36 mouse cellular contexts compared by ENCODE assay signal in the genomic region with DNA sequence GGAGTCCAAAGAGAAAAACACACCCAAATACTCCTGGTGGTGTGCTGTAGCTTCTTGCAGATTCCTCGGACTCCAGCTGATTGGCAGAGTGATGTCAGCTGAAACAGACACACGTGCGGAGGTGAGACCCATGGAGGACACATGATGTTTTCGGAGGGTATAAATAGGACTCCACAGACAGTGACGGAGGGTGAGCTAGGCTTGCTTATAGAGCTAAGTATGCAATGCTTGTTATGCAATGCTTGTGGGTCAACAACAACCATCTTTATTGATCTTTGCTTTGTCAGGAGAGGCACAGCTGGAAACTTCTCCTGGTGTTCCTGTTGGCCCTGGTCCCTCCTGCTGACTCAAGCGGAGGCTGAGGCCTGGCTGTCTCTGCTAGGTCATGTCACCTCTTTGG. TPM values are rescaled to one million over a fixed set of nuclear protein-coding genes. Genes with fewer than 3 reads are reported as not detected.
"Had no signal": no experiment of that assay in that cellular context is flagged by ENCODE, and none has a peak within 500 bp of the region (broad histone marks: within the 10 kb centered on the region; RNA-seq: fewer than 3 reads in every experiment).

No protein-coding gene starts in this region.

- H3K36me3 ChIP-seq: heart, embryonic 10.5 days; heart, embryonic 12.5 days; heart, embryonic 15.5 days; hindbrain, embryonic 10.5 days; hindbrain, embryonic 12.5 days; intestine, embryonic 15.5 days; limb, embryonic 10.5 days; limb, embryonic 12.5 days; liver, embryonic 13.5 days; liver, embryonic 15.5 days had no signal

- H3K4me2 ChIP-seq: heart, embryonic 12.5 days; heart, embryonic 15.5 days; hindbrain, embryonic 12.5 days; hindbrain, embryonic 14.5 days; intestine, embryonic 15.5 days; limb, embryonic 12.5 days; liver, embryonic 13.5 days; liver, embryonic 15.5 days had no signal

- H3K27me3 ChIP-seq: heart, embryonic 12.5 days; heart, embryonic 15.5 days; hindbrain, embryonic 12.5 days; intestine, embryonic 15.5 days; limb, embryonic 12.5 days had no signal

- DNase-seq: gastrocnemius, adult 2 months; gastrocnemius, postnatal 10 days; gastrocnemius, postnatal 25 days; heart, adult 18-20 months; heart, postnatal 14 days; heart, postnatal 36 days; kidney, adult 18-20 months; kidney, adult 8-10 months; kidney, postnatal 10 days; kidney, postnatal 25 days; kidney, postnatal 4 days; liver, embryonic 13.5 days had no signal

- H3K4me3 ChIP-seq: gastrocnemius, adult 2 months; heart, embryonic 10.5 days; heart, embryonic 12.5 days; heart, embryonic 15.5 days; hindbrain, embryonic 10.5 days; hindbrain, embryonic 12.5 days; intestine, embryonic 15.5 days; layer of hippocampus, adult 2 months; left cerebral cortex, adult 2 months; limb, embryonic 10.5 days; limb, embryonic 12.5 days; liver, embryonic 13.5 days; liver, embryonic 15.5 days had no signal

- H3K27ac ChIP-seq: gastrocnemius, adult 2 months; hindbrain, embryonic 10.5 days; hindbrain, embryonic 12.5 days; hindbrain, embryonic 14.5 days; intestine, embryonic 15.5 days; layer of hippocampus, adult 2 months; left cerebral cortex, adult 2 months; limb, embryonic 10.5 days; liver, embryonic 13.5 days; liver, embryonic 15.5 days had no signal

- H3K9me3 ChIP-seq: heart, embryonic 10.5 days; heart, embryonic 12.5 days; heart, embryonic 15.5 days; hindbrain, embryonic 10.5 days; hindbrain, embryonic 12.5 days; intestine, embryonic 15.5 days; limb, embryonic 10.5 days; limb, embryonic 12.5 days; liver, embryonic 13.5 days; liver, embryonic 15.5 days had no signal

- ATAC-seq: hindbrain, embryonic 16.5 days; inflammation-experienced regulatory T-cells, adult 6 months; intestine, embryonic 15.5 days; intestine, postnatal 0 days had no signal

- H3K9ac ChIP-seq: heart, embryonic 12.5 days; heart, embryonic 15.5 days; hindbrain, embryonic 12.5 days; hindbrain, embryonic 14.5 days; intestine, embryonic 15.5 days; limb, embryonic 12.5 days; liver, embryonic 13.5 days; liver, embryonic 15.5 days had no signal

- H3K4me1 ChIP-seq: hindbrain, embryonic 10.5 days; hindbrain, embryonic 12.5 days; intestine, embryonic 15.5 days had no signal

RNA-seq across cellular contexts. Expression of a gene that starts 8.1 kb away (rescaled TPM):
- total RNA-seq: gastrocnemius, adult 2 months; gastrocnemius, postnatal 10 days; gastrocnemius, postnatal 25 days; gastrocnemius, postnatal 4 days; granulocyte monocyte progenitor cell, adult 5-6 weeks; heart, postnatal 36 days had no signal
- polyA plus RNA-seq: inflammation-experienced regulatory T-cells, adult 6 months had no signal

RNA-seq across cellular contexts. Expression of a gene that starts 42.1 kb away (rescaled TPM):
- total RNA-seq: gastrocnemius, adult 2 months; gastrocnemius, postnatal 10 days; gastrocnemius, postnatal 25 days; gastrocnemius, postnatal 4 days; granulocyte monocyte progenitor cell, adult 5-6 weeks; heart, adult 18-20 months; heart, adult 8-10 months; heart, postnatal 14 days; heart, postnatal 36 days; layer of hippocampus, postnatal 25 days; left cerebral cortex, adult 2 months had no signal
- polyA plus RNA-seq: heart, embryonic 10.5 days; heart, embryonic 12.5 days; heart, embryonic 15.5 days; heart, postnatal 0 days; hindbrain, embryonic 10.5 days; hindbrain, embryonic 12.5 days; inflammation-experienced regulatory T-cells, adult 6 months; intestine, embryonic 15.5 days; intestine, postnatal 0 days; kidney, embryonic 14.5 days; kidney, embryonic 16.5 days; limb, embryonic 10.5 days; limb, embryonic 12.5 days; limb, embryonic 14.5 days had no signal

RNA-seq across cellular contexts. Expression of a gene that starts 42.3 kb away (rescaled TPM):
- total RNA-seq: gastrocnemius, adult 2 months; gastrocnemius, postnatal 10 days; gastrocnemius, postnatal 25 days; gastrocnemius, postnatal 4 days; granulocyte monocyte progenitor cell, adult 5-6 weeks; heart, adult 8-10 months; heart, postnatal 14 days; heart, postnatal 36 days; layer of hippocampus, adult 2 months; layer of hippocampus, postnatal 25 days; left cerebral cortex, postnatal 36 days had no signal
- polyA plus RNA-seq: heart, embryonic 10.5 days; heart, embryonic 15.5 days; hindbrain, embryonic 12.5 days; inflammation-experienced regulatory T-cells, adult 6 months; intestine, embryonic 15.5 days; kidney, embryonic 14.5 days; kidney, embryonic 16.5 days; limb, embryonic 10.5 days; limb, embryonic 12.5 days; limb, embryonic 14.5 days had no signal
